Mouse (Mus musculus): ENCODE measurements around the gene Rbm20.

GRCm38 (mm10) chr19:53786239-53786638 is 109.1 kb downstream of the Rbm20 start:
- no peak for TF ChIP-seq CTCF (IDR thresholded peaks at IDR 0.05; ENCODE audit: extremely low read depth, insufficient read depth, insufficient read length, insufficient replicate concordance)
- TF ChIP-seq POLR2A (IDR thresholded peaks at IDR 0.05; ENCODE audit: low read depth, low read length) = no peak
